Mouse (Mus musculus) kidney, adult 18-20 months (tissue): Measurements from ENCODE around the gene Myo19.

Source experiments
- DNase-seq: peaks from one replicate; pipeline ENCODE4 v3.0.0; 2021

Myo19 gene

GRCm38 (mm10) chr11:84948114-84948513 is 68.2 kb downstream of the Myo19 start:
- DNase-seq = no peak

GRCm38 (mm10) chr11:84948526-84948925 is 68.6 kb downstream of the Myo19 start:
- DNase-seq = peak; percentile 76

- no peak for DNase-seq
Observed at GRCm38 (mm10) chr11:84952611-84953010, 72.7 kb downstream of the Myo19 start.

- DNase-seq = no peak
Observed at GRCm38 (mm10) chr11:84956400-84956799, 76.5 kb downstream of the Myo19 start.

GRCm38 (mm10) chr11:84957171-84957570 is 77.2 kb downstream of the Myo19 start:
- no peak for DNase-seq

- DNase-seq = peak; percentile 55
Observed at GRCm38 (mm10) chr11:84957591-84958270, 77.8 kb downstream of the Myo19 start, which contains the start of gene Car4. Gene Car4, plus strand, starts transcription at chr11:84957786.

- DNase-seq = peak; percentile 53
Observed at GRCm38 (mm10) chr11:84958271-84958630, 78.3 kb downstream of the Myo19 start.

- peak; percentile 49 for DNase-seq
Observed at GRCm38 (mm10) chr11:84959181-84959580, 79.2 kb downstream of the Myo19 start.

- DNase-seq = peak; percentile 81
Observed at GRCm38 (mm10) chr11:84959701-84960181, 79.8 kb downstream of the Myo19 start.

- no peak for DNase-seq
Observed at GRCm38 (mm10) chr11:84960291-84960690, 80.3 kb downstream of the Myo19 start.

GRCm38 (mm10) chr11:84960780-84961179 is 80.8 kb downstream of the Myo19 start:
- DNase-seq = no peak
